Mouse (Mus musculus) forebrain, embryonic 10.5 days (tissue): ENCODE results near the gene Gm10424. TPM values are rescaled to one million over a fixed set of nuclear protein-coding genes. Genes with fewer than 3 reads are reported as not detected.
"Not testable (repeated sequence)": the region's sequence is repeated elsewhere in the genome, so short reads cannot be mapped to it uniquely, and the experiment has no call there.

Source experiments
- DNase-seq: peaks from one replicate; pipeline ENCODE4 v3.0.0-alpha.2; 2017; ENCODE audit warnings: low spot score; ENCODE audit errors: extremely low spot score
- H3K27ac ChIP-seq: fragments of 300-500 bp; sonication (generic); 2 replicates; pipeline ENCODE4 v1.5.1; 2016; ENCODE audit warnings: mild to moderate bottlenecking
- H3K27me3 ChIP-seq: fragments of 300-500 bp; sonication (generic); 2 replicates; pipeline ENCODE4 v1.6.1; 2016; ENCODE audit warnings: mild to moderate bottlenecking; ENCODE audit not compliant: poor library complexity, severe bottlenecking
- H3K36me3 ChIP-seq: fragments of 300-500 bp; sonication (generic); replicated peaks from 2 replicates; pipeline ENCODE4 v1.6.1; 2016; ENCODE audit warnings: mild to moderate bottlenecking, moderate library complexity
- H3K4me1 ChIP-seq: fragments of 300-500 bp; sonication (generic); 2 replicates; pipeline ENCODE4 v1.6.1; 2016
- H3K4me3 ChIP-seq: fragments of 300-500 bp; sonication (generic); 2 replicates; pipeline ENCODE4 v1.5.1; 2016; ENCODE audit warnings: mild to moderate bottlenecking, moderate library complexity
- H3K9me3 ChIP-seq: fragments of 300-500 bp; sonication (generic); 2 replicates; pipeline ENCODE4 v1.6.1; 2016; ENCODE audit warnings: mild to moderate bottlenecking, moderate library complexity
- WGBS: fragments of 180-500 bp; shearing (Covaris S2); methylation state at CpG from one replicate; pipeline ENCODE4 v1.1.7; 2016; 5-methylcytosine and 5-hydroxymethylcytosine counted together
- polyA plus RNA-seq: library from polyadenylated mRNA; unstranded; fragments of >200 nt; fragmentation: Nextera tagmentation; extraction: Ambion mirVana; gene quantifications from 2 replicates; pipeline ENCODE4 v1.2.1, GENCODE M21; 2016

The Gm10424 gene
- not detected in 2 replicates for polyA plus RNA-seq

GRCm38 (mm10) chr5:95272668-95273067 lies at the start of gene Gm10424:
Gm10424 (minus strand) TSS chr5:95272768.
- not testable (repeated sequence) for H3K4me3 ChIP-seq, H3K27me3 ChIP-seq, H3K27ac ChIP-seq, DNase-seq, H3K4me1 ChIP-seq, H3K36me3 ChIP-seq, H3K9me3 ChIP-seq
- no CpG with 5 or more reads among the region's 1 CpGs for WGBS

- not testable (repeated sequence) for H3K4me1 ChIP-seq, H3K27ac ChIP-seq, H3K27me3 ChIP-seq, H3K36me3 ChIP-seq, DNase-seq, H3K4me3 ChIP-seq, H3K9me3 ChIP-seq
- WGBS, result 75% methylated on average over 2 of the region's 2 CpGs
Measured at GRCm38 (mm10) chr5:95305611-95306010, 33.0 kb upstream of the Gm10424 start, which contains the start of gene Gm3259. Gm3259 (plus strand) TSS chr5:95305911.

Other genes with a start within 250 kb of the Gm10424 start
- gene Gm7942, start 165.8 kb downstream of the Gm10424 start, polyA plus RNA-seq, result not detected in 2 replicates
- not detected in 2 replicates for gene Gm16513, start 90.1 kb downstream of the Gm10424 start, polyA plus RNA-seq
- not detected in 2 replicates for gene Gm3259, start 33.1 kb upstream of the Gm10424 start, polyA plus RNA-seq
- gene D5Ertd577e, start 184.0 kb upstream of the Gm10424 start, polyA plus RNA-seq, result not detected in 2 replicates
- not detected in 2 replicates for gene Gm3286, start 238.0 kb upstream of the Gm10424 start, polyA plus RNA-seq